Mouse (Mus musculus): ENCODE results near the gene Wasf2. TPM values are rescaled to one million over a fixed set of nuclear protein-coding genes. Genes with fewer than 3 reads are reported as not detected.

Gene Wasf2
- polyA plus RNA-seq, 1 experiment from 2014 or later, result 42.9 TPM

DNA sequence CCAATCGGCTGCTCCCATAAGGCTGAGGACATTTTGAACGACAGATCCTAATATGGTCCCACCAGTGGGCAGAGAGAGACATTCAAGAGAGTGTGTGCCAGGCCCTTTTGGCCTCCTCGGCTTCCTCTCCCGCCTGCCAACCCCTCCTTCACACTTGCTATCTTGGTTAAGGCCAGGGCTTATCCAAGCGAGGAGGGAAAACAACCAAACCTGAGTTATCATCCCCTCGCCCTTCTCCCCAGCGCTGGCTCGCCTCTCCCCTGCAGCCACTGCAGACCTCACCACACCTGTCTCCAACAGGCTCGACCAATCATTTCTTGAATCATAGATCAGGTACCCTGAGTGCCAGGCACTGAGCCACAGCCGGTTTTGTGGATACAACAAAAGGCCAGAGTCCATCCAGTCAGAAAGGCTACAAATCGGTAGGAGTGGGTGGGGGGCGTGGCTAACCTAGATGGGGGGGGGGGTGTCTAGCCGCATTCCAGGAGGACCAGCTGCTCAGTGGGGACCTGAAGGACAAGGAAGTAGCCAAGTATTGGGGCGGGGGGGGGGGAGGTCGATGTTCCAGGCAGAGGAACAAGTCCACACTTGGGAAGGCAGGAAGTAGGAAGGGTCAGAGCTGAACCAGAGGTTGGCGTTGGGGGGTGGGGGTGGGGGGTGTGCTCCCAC lies 26.6 kb upstream of the Wasf2 start:
- Histone ChIP-seq H3K9me3 (replicated peaks) (no peaks in the 10 kb centered on the region), H3K4me1 (peaks cover 4% of the 10 kb centered on the region; the same call in 1 of the 2 replicates), H3K36me3 (ENCODE audit: poor library complexity, severe bottlenecking) (0 out of 2 replicates have a peak, but pooled peaks cover 3% of the 10 kb centered on the region), H3K4me2 (no peak overlapping the region), H3K27ac (no peak overlapping the region), H3K9ac (no peak overlapping the region), H3K27me3 (no peaks in the 10 kb centered on the region), H3K4me3 (no peak overlapping the region)
- WGBS, result 28% methylated on average over 15 of the region's 16 CpGs
- ATAC-seq, result no peak

GRCm38 (mm10) chr4:133104194-133104569 lies 26.1 kb upstream of the Wasf2 start:
- no peak overlapping the region for H3K9ac ChIP-seq
- no peaks in the 10 kb centered on the region for H3K9me3 ChIP-seq (replicated peaks)
- no peak overlapping the region for H3K27ac ChIP-seq
- peaks cover 4% of the 10 kb centered on the region; the same call in 1 of the 2 replicates for H3K4me1 ChIP-seq
- H3K27me3 ChIP-seq, result no peaks in the 10 kb centered on the region
- 37% methylated on average over 10 of the region's 10 CpGs for WGBS
- H3K36me3 ChIP-seq (ENCODE audit: poor library complexity, severe bottlenecking), result 0 out of 2 replicates have a peak, but pooled peaks cover 3% of the 10 kb centered on the region
- no peak overlapping the region for H3K4me2 ChIP-seq
- ATAC-seq, result no peak
- no peak overlapping the region for H3K4me3 ChIP-seq

GRCm38 (mm10) chr4:133106691-133107090 lies 23.6 kb upstream of the Wasf2 start:
- 0 out of 2 replicates have a peak, but pooled peaks cover 1% of the 10 kb centered on the region for H3K36me3 ChIP-seq (ENCODE audit: poor library complexity, severe bottlenecking)
- no peak for ATAC-seq
- no peak overlapping the region for H3K4me3 ChIP-seq
- H3K9me3 ChIP-seq (replicated peaks), result no peaks in the 10 kb centered on the region
- peaks cover 4% of the 10 kb centered on the region; the same call in 1 of the 2 replicates for H3K4me1 ChIP-seq
- no peaks in the 10 kb centered on the region for H3K27me3 ChIP-seq
- no peak overlapping the region for H3K27ac ChIP-seq
- 94% methylated on average over 7 of the region's 7 CpGs for WGBS
- no peak overlapping the region for H3K4me2 ChIP-seq
- H3K9ac ChIP-seq, result no peak overlapping the region

GRCm38 (mm10) chr4:133107788-133108281 lies 22.5 kb upstream of the Wasf2 start:
- Histone ChIP-seq H3K27me3 (no peaks in the 10 kb centered on the region), H3K4me3 (no peak overlapping the region), H3K9ac (no peak overlapping the region), H3K9me3 (replicated peaks) (no peaks in the 10 kb centered on the region), H3K36me3 (ENCODE audit: poor library complexity, severe bottlenecking) (no peaks in the 10 kb centered on the region), H3K27ac (no peak overlapping the region), H3K4me1 (peaks cover 4% of the 10 kb centered on the region; the same call in 1 of the 2 replicates), H3K4me2 (no peak overlapping the region)
- 63% methylated on average over 13 of the region's 13 CpGs for WGBS
- ATAC-seq, result no peak

- WGBS, result 79% methylated on average over 13 of the region's 13 CpGs
- Histone ChIP-seq H3K27ac (no peak overlapping the region), H3K27me3 (no peaks in the 10 kb centered on the region), H3K9ac (no peak overlapping the region), H3K4me1 (peaks cover under 1% of the 10 kb centered on the region; the same call in 1 of the 2 replicates), H3K36me3 (ENCODE audit: poor library complexity, severe bottlenecking) (no peaks in the 10 kb centered on the region), H3K4me3 (no peak overlapping the region), H3K4me2 (no peak overlapping the region), H3K9me3 (replicated peaks) (no peaks in the 10 kb centered on the region)
- no peak for ATAC-seq
These were observed 21.6 kb upstream of the Wasf2 start for GRCm38 (mm10) chr4:133108481-133109334.

DNA sequence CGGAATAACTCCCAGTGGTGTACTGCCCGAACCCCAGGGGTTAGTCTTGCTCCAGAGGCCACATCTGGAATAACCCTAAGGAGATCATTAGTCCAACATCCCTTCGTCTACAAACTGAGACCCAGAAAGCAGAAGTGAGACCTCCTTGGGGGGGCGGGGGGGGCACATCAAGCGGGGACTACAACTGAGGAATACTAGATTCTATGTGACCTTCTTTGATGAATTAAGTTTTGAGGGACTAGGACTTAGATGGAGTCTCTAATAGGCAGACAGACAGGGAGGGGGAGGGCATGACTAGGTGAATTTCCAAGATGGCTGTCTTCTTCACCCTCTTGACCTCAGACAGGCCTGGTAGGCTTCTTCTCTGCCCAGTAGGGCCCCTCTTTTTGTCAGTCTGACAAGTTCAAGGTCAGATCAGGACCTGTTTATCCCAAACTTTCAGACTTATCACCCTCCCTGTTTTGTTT lies 20.9 kb upstream of the Wasf2 start:
- no peaks in the 10 kb centered on the region for H3K9me3 ChIP-seq (replicated peaks)
- H3K9ac ChIP-seq, result no peak overlapping the region
- H3K27ac ChIP-seq, result no peak overlapping the region
- no peak for ATAC-seq
- no peak overlapping the region for H3K4me2 ChIP-seq
- no peak overlapping the region for H3K4me3 ChIP-seq
- WGBS, result 81% methylated on average over 5 of the region's 5 CpGs
- no peaks in the 10 kb centered on the region for H3K27me3 ChIP-seq
- no peaks in the 10 kb centered on the region for H3K4me1 ChIP-seq
- H3K36me3 ChIP-seq (ENCODE audit: poor library complexity, severe bottlenecking), result no peaks in the 10 kb centered on the region

DNA sequence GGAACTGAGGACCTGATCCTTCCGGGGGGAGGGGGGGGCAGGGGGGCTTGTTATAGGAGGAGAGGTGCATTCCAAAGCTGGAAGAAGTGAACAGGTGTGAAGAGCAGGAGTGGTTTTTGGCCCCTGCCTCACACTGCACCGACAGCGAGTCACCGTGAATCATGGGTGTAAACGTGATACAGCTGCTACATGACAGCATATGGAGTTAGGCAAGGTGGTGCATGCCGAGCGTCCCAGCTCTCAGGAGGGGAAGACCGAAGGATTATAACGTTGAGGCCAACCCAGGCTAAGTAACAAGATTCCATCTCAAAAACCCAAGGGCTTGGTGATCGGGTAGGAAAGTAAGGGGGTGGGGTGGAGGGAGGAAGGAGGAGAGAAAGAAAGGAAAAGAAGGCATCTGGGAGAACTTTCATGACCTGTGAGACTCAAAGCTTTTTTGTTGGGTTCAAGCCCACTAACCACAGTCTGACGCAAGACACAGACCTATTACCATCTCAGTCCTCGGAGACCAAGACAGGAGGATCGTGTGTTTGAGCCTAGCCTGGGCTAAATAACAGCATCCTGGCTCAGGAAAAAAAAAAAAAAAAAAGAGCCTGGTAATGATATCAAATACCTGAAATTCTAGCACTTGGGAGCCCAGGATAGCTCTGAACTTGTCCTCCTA lies 18.0 kb upstream of the Wasf2 start:
- Histone ChIP-seq H3K36me3 (ENCODE audit: poor library complexity, severe bottlenecking) (no peaks in the 10 kb centered on the region), H3K9me3 (replicated peaks) (no peaks in the 10 kb centered on the region), H3K9ac (no peak overlapping the region), H3K27me3 (no peaks in the 10 kb centered on the region), H3K4me1 (peaks cover 6% of the 10 kb centered on the region), H3K4me3 (no peak overlapping the region), H3K27ac (no peak overlapping the region), H3K4me2 (no peak overlapping the region)
- WGBS, result 74% methylated on average over 13 of the region's 13 CpGs
- no peak for ATAC-seq

DNA sequence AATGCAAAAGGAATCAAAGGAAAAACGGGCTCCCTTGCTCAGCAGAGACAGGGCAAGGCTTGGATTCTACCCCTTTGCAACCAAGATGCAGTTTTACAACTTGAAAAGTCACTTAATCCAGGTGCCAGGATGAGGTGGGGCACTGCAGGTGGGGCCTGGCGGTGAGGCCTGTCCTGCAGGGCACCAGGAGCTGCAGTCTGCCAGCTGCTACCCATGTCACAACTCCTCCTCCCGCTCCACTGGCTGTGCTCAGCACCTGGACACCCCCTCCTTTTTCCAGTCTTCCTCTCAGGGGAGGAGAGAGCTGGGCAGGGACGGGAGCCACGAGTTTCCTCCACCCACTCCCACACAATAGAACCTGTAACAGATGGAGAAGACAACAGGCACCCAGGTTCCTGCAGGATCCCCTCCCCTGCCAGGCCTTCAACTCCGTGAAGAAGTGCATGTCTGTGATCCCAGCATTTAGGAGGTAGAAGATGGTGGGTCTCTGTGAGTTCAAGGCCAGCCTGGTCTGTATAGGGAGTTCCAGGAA lies 16.9 kb upstream of the Wasf2 start:
- no peak overlapping the region for H3K27ac ChIP-seq
- H3K4me1 ChIP-seq, result peaks cover 15% of the 10 kb centered on the region
- 60% methylated on average over 6 of the region's 6 CpGs for WGBS
- H3K4me2 ChIP-seq, result no peak overlapping the region
- H3K27me3 ChIP-seq, result no peaks in the 10 kb centered on the region
- no peaks in the 10 kb centered on the region for H3K36me3 ChIP-seq (ENCODE audit: poor library complexity, severe bottlenecking)
- no peaks in the 10 kb centered on the region for H3K9me3 ChIP-seq (replicated peaks)
- no peak overlapping the region for H3K4me3 ChIP-seq
- no peak for ATAC-seq
- H3K9ac ChIP-seq, result no peak overlapping the region

DNA sequence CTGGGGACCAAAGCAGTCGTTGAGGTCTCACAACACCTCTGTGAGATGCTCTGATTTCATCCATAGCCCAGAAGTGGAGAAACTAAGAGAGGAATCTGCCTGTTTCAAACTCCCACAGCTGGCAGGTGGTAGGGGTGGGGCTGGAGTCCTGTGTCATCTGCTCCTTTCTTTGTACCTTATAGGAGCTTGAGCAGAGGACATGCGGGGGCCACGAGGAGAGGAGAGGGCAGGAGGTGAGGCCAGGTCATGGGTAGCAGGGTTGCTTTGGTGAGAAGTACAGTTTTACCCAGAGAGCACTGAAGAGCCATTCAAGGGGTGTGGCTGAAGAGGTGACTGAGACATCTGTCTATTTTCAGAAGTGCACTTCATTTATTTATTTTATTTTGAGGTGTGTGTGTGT lies 15.5 kb upstream of the Wasf2 start:
- H3K27ac ChIP-seq, result no peak overlapping the region

GRCm38 (mm10) chr4:133115721-133116429 lies 14.4 kb upstream of the Wasf2 start:
- WGBS, result 70% methylated on average over 14 of the region's 14 CpGs
- no peak overlapping the region for H3K4me3 ChIP-seq
- H3K4me1 ChIP-seq, result peaks cover 19% of the 10 kb centered on the region
- H3K27ac ChIP-seq, result no peak overlapping the region
- no peaks in the 10 kb centered on the region for H3K36me3 ChIP-seq (ENCODE audit: poor library complexity, severe bottlenecking)
- H3K9me3 ChIP-seq (replicated peaks), result no peaks in the 10 kb centered on the region
- no peak overlapping the region for H3K4me2 ChIP-seq
- no peak overlapping the region for H3K9ac ChIP-seq
- ATAC-seq, result no peak
- H3K27me3 ChIP-seq, result no peaks in the 10 kb centered on the region

More for the DNA sequence above, 15.5 kb upstream of the Wasf2 start:
- no peaks in the 10 kb centered on the region for H3K9me3 ChIP-seq (replicated peaks)
- no peaks in the 10 kb centered on the region for H3K36me3 ChIP-seq (ENCODE audit: poor library complexity, severe bottlenecking)
- ATAC-seq, result no peak
- 89% methylated on average over 3 of the region's 3 CpGs for WGBS
- H3K27me3 ChIP-seq, result no peaks in the 10 kb centered on the region
- H3K4me1 ChIP-seq, result peaks cover 15% of the 10 kb centered on the region
- H3K4me3 ChIP-seq, result no peak overlapping the region
- no peak overlapping the region for H3K4me2 ChIP-seq
- no peak overlapping the region for H3K9ac ChIP-seq

DNA sequence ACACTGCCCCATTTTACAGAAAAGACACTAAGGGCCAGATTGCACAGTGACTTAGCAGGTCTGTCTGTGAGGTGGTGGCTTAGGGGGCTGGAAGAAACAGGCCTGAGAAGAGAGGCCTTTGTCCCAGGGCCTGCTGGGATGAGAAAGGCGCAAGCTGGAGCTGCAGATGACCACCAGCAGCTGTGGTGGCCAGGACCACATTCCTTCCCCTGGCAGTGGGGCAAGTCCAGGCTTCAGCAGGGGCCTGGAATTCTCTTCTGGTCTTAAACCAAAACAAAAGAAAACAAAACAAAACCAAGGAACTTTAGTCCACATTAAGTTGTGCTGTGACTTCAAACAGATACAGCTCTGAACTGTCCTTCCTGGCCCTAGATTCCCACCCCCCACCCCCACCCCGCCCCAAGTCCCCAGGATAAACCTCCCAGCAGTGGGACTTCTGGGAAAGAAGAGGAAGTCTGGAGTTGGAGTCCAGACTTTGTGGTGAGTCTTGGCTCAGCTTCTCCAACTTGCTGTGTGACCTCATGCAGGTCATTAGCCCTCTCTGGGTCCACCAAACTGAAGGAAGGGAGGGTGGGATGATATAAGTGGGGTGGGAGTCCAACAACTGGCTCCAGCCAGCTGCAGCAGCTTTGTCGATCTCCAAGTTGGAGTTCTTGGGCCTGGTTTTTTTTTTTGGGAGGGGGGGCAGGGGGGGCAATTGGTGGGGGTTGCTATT lies 13.4 kb upstream of the Wasf2 start:
- Histone ChIP-seq H3K4me2 (no peak overlapping the region), H3K27me3 (no peaks in the 10 kb centered on the region), H3K36me3 (ENCODE audit: poor library complexity, severe bottlenecking) (no peaks in the 10 kb centered on the region), H3K4me1 (peaks cover 21% of the 10 kb centered on the region), H3K9ac (no peak overlapping the region), H3K4me3 (no peak overlapping the region), H3K9me3 (replicated peaks) (no peaks in the 10 kb centered on the region), H3K27ac (peak overlapping the region; percentile 81)
- ATAC-seq, result no peak
- 72% methylated on average over 3 of the region's 3 CpGs for WGBS
